Mouse (Mus musculus) heart, postnatal 4 days (tissue): ENCODE measurements around the gene Hexb. TPM values are rescaled to one million over a fixed set of nuclear protein-coding genes. Genes with fewer than 3 reads are reported as not detected.
A peak's percentile ranks its signal among the peaks of the same experiment; 100 is the strongest.
"Not testable (repeated sequence)": the region's sequence is repeated elsewhere in the genome, so short reads cannot be mapped to it uniquely, and the experiment has no call there.

Experiments used
- DNase-seq: peaks from one replicate; pipeline ENCODE4 v3.0.0; 2021
- total RNA-seq, 2 experiments: library from RNA; stranded (reverse); gene quantifications; 2 replicates each; pipeline ENCODE4 v1.2.3; 2021

Hexb gene
- total RNA-seq, 2 experiments from 2014 or later, result 20.8 to 23.5 TPM

GRCm38 (mm10) chr13:97180113-97180828, 17.9 kb downstream of the Hexb start:
- no peak for DNase-seq

DNA sequence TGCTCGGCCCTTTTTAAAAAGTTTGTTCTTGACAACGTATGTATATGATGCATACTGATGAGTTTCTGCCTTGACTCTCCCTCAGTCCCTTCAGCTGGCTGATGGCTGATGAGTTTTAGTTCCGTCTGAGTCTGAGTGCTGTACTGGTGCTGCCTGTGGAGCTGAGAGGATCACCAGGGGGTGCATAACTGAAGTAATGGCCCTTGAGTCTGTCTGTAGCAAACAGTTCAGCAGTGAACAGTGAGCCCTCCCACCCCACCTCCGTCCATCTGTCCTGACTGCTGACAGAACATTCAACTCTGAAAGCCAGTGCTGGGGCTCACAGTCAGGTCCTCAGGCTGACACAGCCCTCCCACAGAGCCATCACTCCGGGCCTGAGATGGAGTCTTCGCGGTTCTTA, 19.2 kb downstream of the Hexb start:
- DNase-seq, result no peak

DNA sequence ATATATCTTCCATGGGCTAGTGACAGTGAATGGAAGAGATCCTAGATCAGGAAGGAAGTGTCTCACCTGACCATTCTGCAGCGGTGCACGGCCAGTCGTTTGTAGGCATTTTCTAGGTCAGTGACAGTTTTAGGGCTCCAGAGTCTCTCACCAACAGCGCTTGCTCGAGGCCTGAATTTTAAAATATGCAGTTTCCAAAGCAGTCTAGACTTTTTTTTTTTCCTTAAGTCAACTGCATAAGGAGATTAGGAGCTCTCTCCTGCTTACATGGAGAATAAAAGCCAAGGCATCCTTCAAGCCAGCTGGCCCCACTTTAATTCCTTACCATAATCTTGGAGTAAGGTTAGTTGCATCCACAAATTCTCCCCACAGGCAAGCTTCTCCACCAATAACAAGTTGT, 21.4 kb downstream of the Hexb start:
- DNase-seq, result no peak

- no peak for DNase-seq
Measured at GRCm38 (mm10) chr13:97175520-97176264, 22.5 kb downstream of the Hexb start.

DNA sequence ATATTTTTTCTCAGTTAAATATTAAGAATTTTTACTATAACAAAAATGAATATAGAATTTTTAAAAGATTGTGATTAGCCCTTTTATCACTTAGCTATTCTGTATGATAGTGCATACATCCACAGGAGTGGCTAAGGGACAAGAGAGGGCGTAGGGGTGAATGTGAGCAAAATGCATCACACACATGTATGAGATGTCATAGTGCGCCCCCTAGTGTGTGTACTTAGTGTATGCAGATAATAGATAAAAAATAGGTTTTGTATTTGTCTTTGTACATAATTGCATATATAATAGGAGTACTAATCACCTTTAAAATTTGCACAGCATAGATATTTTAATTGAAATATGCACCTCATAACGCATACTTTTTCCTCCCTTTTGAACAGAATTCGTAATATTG, 52.3 kb downstream of the Hexb start:
- DNase-seq, result peak; percentile 52

DNA sequence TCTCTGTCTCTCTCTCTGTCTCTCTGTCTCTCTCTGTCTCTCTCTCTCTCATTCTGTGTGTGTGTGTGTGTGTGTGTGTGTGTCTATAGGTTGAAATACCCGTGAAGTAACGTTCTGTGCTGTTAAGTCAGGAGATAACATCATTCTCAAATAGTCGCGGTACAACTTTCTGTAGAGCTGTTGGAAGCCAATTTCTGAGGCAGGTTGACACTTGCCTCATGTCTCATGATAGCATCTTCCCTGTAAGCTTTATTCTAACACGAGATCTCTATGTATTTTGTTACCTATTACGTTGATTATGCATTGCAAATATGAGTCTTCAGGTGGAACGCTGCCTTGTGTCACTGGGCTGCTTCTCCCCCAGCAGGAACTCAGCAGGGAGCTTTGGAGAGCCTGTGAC, 55.8 kb downstream of the Hexb start:
- no peak for DNase-seq

- not testable (repeated sequence) for DNase-seq
Measured at GRCm38 (mm10) chr13:97138404-97138931, 59.7 kb downstream of the Hexb start.

GRCm38 (mm10) chr13:97137466-97138400, 60.4 kb downstream of the Hexb start, which contains the start of the genes Gfm2 and Nsa2:
Gene Gfm2 (plus strand): TSS chr13:97137937.
Gene Nsa2 (minus strand): TSS chr13:97137937.
- peak; percentile 90 for DNase-seq

GRCm38 (mm10) chr13:97130413-97130812, 67.7 kb downstream of the Hexb start:
- DNase-seq, result not testable (repeated sequence)

DNA sequence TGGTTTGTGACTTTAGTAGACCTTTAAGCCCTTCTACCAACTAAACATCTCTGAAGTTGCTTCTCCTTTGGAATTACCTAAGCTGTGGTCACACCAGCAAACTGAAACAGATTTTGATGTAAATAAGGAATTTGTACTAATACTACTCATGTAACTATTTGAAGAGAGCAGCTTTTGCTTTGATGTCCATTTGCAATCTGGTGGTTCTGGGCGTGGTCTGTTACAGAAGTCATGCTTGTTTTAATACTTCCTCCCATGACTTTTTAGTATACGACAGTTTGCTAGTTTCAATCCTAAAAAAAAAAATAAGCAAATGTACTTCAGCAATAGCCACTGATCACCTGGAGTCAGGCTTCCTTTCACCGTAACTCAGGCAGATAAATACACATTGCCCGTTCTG, 68.5 kb downstream of the Hexb start:
- DNase-seq, result not testable (repeated sequence)

Other genes starting within 250 kb of the Hexb start
- gene 1700029F12Rik, start 164.0 kb downstream of the Hexb start, total RNA-seq, result not detected
- 1 to 10 TPM; 2.9 to 3.3 TPM for gene Fam169a, start 131.1 kb downstream of the Hexb start, total RNA-seq
- 10 to 100 TPM in 1 of 2 experiments, not detected in 1; 31.6 TPM for gene Gm6169, start 99.1 kb downstream of the Hexb start, total RNA-seq
- gene Gfm2, start 60.4 kb downstream of the Hexb start, total RNA-seq, result 10 to 100 TPM; 32.1 to 33.5 TPM
- 10 to 100 TPM; 69.1 to 73.1 TPM for gene Nsa2, start 60.4 kb downstream of the Hexb start, total RNA-seq
- 10 to 100 TPM; 14.1 to 15.3 TPM for gene Enc1, start 42.7 kb upstream of the Hexb start, total RNA-seq